9 mouse cellular contexts compared by ENCODE assay signal in the genomic region with DNA sequence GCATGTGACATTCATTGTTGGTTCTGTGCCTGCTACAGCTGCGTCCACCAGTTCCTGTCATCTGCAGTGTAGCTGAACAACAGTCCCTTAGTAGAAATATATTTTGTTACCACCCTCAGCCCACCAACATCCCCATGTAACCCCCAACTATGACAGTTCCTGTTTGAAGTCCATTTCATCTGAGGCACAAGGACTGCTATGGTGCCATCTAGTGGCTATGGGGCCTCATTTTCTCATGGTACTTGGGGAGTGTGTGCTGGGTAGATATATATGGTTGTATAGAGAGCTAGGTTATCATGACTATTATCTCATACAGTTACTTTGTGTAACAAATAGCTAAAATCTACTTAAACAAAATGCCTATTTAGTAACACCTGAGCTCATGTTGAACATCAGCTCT. TPM values are rescaled to one million over a fixed set of nuclear protein-coding genes. Genes with fewer than 3 reads are reported as not detected.
DNase-seq lines count a peak whose midpoint lies in the region; ATAC-seq lines count a peak whose summit lies in the region.
"Had no signal": no experiment of that assay in that cellular context is flagged by ENCODE, and none has a peak within 500 bp of the region (broad histone marks: within the 10 kb centered on the region; RNA-seq: fewer than 3 reads in every experiment).

No protein-coding gene starts in this region.

- peak; percentile 45 for DNase-seq in layer of hippocampus, adult 11-12 months (ENCODE audit: low spot score)
- DNase-seq in layer of hippocampus, adult 9-10 months (ENCODE audit: low spot score), result no peak
- DNase-seq in ES-CJ7 (ENCODE audit: low read depth, low spot score), result peak; percentile 29
- DNase-seq in adrenal gland, postnatal 36 days, result peak; percentile 45 to 50
- DNase-seq in embryonic facial prominence, embryonic 11.5 days (ENCODE audit: low spot score), result peak; percentile 74
- peak; percentile 34 to 46 for DNase-seq in left cerebral cortex, adult 18-20 months (ENCODE audit: low spot score in 2 of 2)
- peak; percentile 39 for DNase-seq in retina, adult 2 months (ENCODE audit: low read depth, low spot score)
- DNase-seq in forebrain, embryonic 11.5 days (ENCODE audit: low spot score), result no peak

- no peaks in the 10 kb centered on the region for H3K27me3 ChIP-seq in embryonic facial prominence, embryonic 11.5 days (ENCODE audit: control insufficient read depth, insufficient read depth, low read length)
- no peaks in the 10 kb centered on the region for H3K27me3 ChIP-seq in forebrain, embryonic 11.5 days (ENCODE audit: control insufficient read depth, insufficient read depth, low read length)

- no peak for ATAC-seq in embryonic facial prominence, embryonic 11.5 days (replicated peaks; ENCODE audit: insufficient number of reproducible peaks, low FRiP score, low TSS enrichment, low read depth)
- no peak for ATAC-seq in forebrain, embryonic 11.5 days (replicated peaks; ENCODE audit: low FRiP score)

- no peak overlapping the region for H3K27ac ChIP-seq in embryonic facial prominence, embryonic 11.5 days (replicated peaks; ENCODE audit: low read depth, low read length)
- no peak overlapping the region for H3K27ac ChIP-seq in forebrain, embryonic 11.5 days (ENCODE audit: low read depth, low read length)
- H3K27ac ChIP-seq: macrophage had no signal

- H3K9ac ChIP-seq in embryonic facial prominence, embryonic 11.5 days (replicated peaks; ENCODE audit: low read length), result no peak overlapping the region
- no peak overlapping the region for H3K9ac ChIP-seq in forebrain, embryonic 11.5 days (ENCODE audit: low read length)

- no peaks in the 10 kb centered on the region for H3K4me1 ChIP-seq in embryonic facial prominence, embryonic 11.5 days (ENCODE audit: control insufficient read depth, insufficient read depth, low read length)
- H3K4me1 ChIP-seq in forebrain, embryonic 11.5 days (replicated peaks; ENCODE audit: control insufficient read depth, insufficient read depth, low read length), result no peaks in the 10 kb centered on the region

- no peak overlapping the region for H3K4me3 ChIP-seq in embryonic facial prominence, embryonic 11.5 days (ENCODE audit: low read depth, low read length)
- H3K4me3 ChIP-seq in forebrain, embryonic 11.5 days (ENCODE audit: low read depth, low read length), result no peak overlapping the region

- WGBS in embryonic facial prominence, embryonic 11.5 days, result 57% methylated on average over 1 of the region's 1 CpGs
- WGBS in forebrain, embryonic 11.5 days, result 43% methylated on average over 1 of the region's 1 CpGs

- no peak overlapping the region for H3K4me2 ChIP-seq in embryonic facial prominence, embryonic 11.5 days (ENCODE audit: low read depth, low read length)
- H3K4me2 ChIP-seq in forebrain, embryonic 11.5 days (ENCODE audit: low read depth, low read length, severe bottlenecking), result no peak overlapping the region

- no peaks in the 10 kb centered on the region for H3K9me3 ChIP-seq in embryonic facial prominence, embryonic 11.5 days (replicated peaks; ENCODE audit: control insufficient read depth, low read length)
- H3K9me3 ChIP-seq in forebrain, embryonic 11.5 days (ENCODE audit: control insufficient read depth, low read length), result no peaks in the 10 kb centered on the region

- H3K36me3 ChIP-seq in embryonic facial prominence, embryonic 11.5 days (replicated peaks; ENCODE audit: control insufficient read depth, insufficient read depth, low read depth, low read length), result no peaks in the 10 kb centered on the region
- H3K36me3 ChIP-seq in forebrain, embryonic 11.5 days (ENCODE audit: control insufficient read depth, insufficient read depth, low read length), result no peaks in the 10 kb centered on the region

RNA-seq across cellular contexts. Expression of a gene that starts 39.5 kb away (rescaled TPM):
- total RNA-seq in adrenal gland, postnatal 36 days (2021), result not detected
- polyA plus RNA-seq in embryonic facial prominence, embryonic 11.5 days (2014; fragmentation: Nextera tagmentation; extraction: Ambion mirVana), result 0.21 TPM in 1 of 2 replicates, not detected in the other
- not detected for total RNA-seq in left cerebral cortex, adult 18-20 months (2021)
- polyA plus RNA-seq in forebrain, embryonic 11.5 days (2014; fragmentation: Nextera tagmentation; extraction: Ambion mirVana), result not detected in 2 replicates
- polyA plus RNA-seq: macrophage had no signal

RNA-seq across cellular contexts. Expression of a gene that starts 40.2 kb away (rescaled TPM):
- total RNA-seq in adrenal gland, postnatal 36 days (2021), result not detected
- polyA plus RNA-seq in embryonic facial prominence, embryonic 11.5 days (2014; fragmentation: Nextera tagmentation; extraction: Ambion mirVana), result not detected in 2 replicates
- not detected for total RNA-seq in left cerebral cortex, adult 18-20 months (2021)
- not detected in 2 replicates for polyA plus RNA-seq in forebrain, embryonic 11.5 days (2014; fragmentation: Nextera tagmentation; extraction: Ambion mirVana)

Comparison
In these comparisons a context has a peak if more than half of its experiments do, and no peak if none do; other contexts are left out.
1. DNase-seq: peak in layer of hippocampus, adult 11-12 months (single experiment), ES-CJ7 (single experiment), adrenal gland, postnatal 36 days (2 of 2), embryonic facial prominence, embryonic 11.5 days (single experiment), left cerebral cortex, adult 18-20 months (2 of 2) and retina, adult 2 months (single experiment); none in layer of hippocampus, adult 9-10 months (single experiment) and forebrain, embryonic 11.5 days (single experiment).